Mouse (Mus musculus) forebrain, embryonic 12.5 days (tissue): Measurements from ENCODE around the gene Gper1. TPM values are rescaled to one million over a fixed set of nuclear protein-coding genes. Genes with fewer than 3 reads are reported as not detected.
"Not testable (repeated sequence)": the region's sequence is repeated elsewhere in the genome, so short reads cannot be mapped to it uniquely, and the experiment has no call there.

ENCODE experiments used
- ATAC-seq: fragments of 200-750 bp; cut with Nextera tagmentation; 2 replicates; pipeline ENCODE4 v1.8.0; 2017; ENCODE audit warnings: moderate TSS enrichment; ENCODE audit not compliant: low FRiP score
- H3K27ac ChIP-seq: fragments of 300-500 bp; sonication (generic); 2 replicates; pipeline ENCODE4 v1.5.1; 2016; ENCODE audit warnings: mild to moderate bottlenecking
- H3K27me3 ChIP-seq: fragments of 300-500 bp; sonication (generic); 2 replicates; pipeline ENCODE4 v1.6.1; 2016; ENCODE audit warnings: mild to moderate bottlenecking
- H3K36me3 ChIP-seq: fragments of 300-500 bp; sonication (generic); replicated peaks from 2 replicates; pipeline ENCODE4 v1.6.1; 2016; ENCODE audit warnings: mild to moderate bottlenecking
- H3K4me1 ChIP-seq: fragments of 300-500 bp; sonication (generic); 2 replicates; pipeline ENCODE4 v1.6.1; 2016
- H3K4me2 ChIP-seq: fragments of 300-500 bp; sonication (generic); 2 replicates; pipeline ENCODE4 v1.6.1; 2016; ENCODE audit warnings: mild to moderate bottlenecking, moderate library complexity
- H3K4me3 ChIP-seq: fragments of 300-500 bp; sonication (generic); replicated peaks from 2 replicates; pipeline ENCODE4 v1.5.1; 2016; ENCODE audit warnings: mild to moderate bottlenecking
- H3K9ac ChIP-seq: fragments of 300-500 bp; sonication (generic); 2 replicates; pipeline ENCODE4 v1.6.1; 2016; ENCODE audit warnings: mild to moderate bottlenecking
- H3K9me3 ChIP-seq: fragments of 300-500 bp; sonication (generic); 2 replicates; pipeline ENCODE4 v1.6.1; 2016
- WGBS: fragments of 180-500 bp; shearing (Covaris S2); methylation state at CpG from one replicate; pipeline ENCODE4 v1.1.7; 2016; 5-methylcytosine and 5-hydroxymethylcytosine counted together
- polyA plus RNA-seq: library from polyadenylated mRNA; unstranded; fragments of >200 nt; fragmentation: Nextera tagmentation; extraction: Ambion mirVana; gene quantifications from 2 replicates; pipeline ENCODE4 v1.2.1, GENCODE M21; 2016

Gper1 gene
- polyA plus RNA-seq, 1 experiment from 2014 or later = 4.1 TPM

DNA sequence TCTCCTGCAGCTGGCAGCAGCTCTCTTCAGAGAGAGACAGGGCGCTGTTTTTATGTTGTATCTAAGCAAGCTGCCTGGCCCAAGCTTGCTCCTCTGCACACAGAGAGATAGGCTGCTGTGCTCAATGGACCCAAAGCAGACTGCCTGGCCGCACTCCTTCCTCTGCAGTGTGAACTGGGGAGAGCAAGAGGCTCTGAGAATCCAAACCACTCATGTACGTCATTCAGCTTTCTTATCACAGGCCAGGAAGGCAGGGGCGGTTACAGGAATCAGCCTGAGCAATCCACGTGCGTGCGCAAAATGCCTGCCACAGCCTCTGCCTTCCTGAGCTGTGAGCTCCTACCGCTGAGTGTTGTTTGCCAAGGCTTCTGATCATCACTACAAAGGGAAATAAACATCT, 40.2 kb upstream of the Gper1 start:
- ATAC-seq = no peak
- Histone ChIP-seq H3K27ac (peak overlapping the region; percentile 42; the same call in 1 of the 2 replicates), H3K9ac (peak overlapping the region; percentile 12; the same call in 1 of the 2 replicates), H3K27me3 (peaks cover 7% of the 10 kb centered on the region; the same call in 1 of the 2 replicates), H3K4me1 (peaks cover 17% of the 10 kb centered on the region), H3K36me3 (no peaks in the 10 kb centered on the region; the same call in 1 of the 2 replicates), H3K4me2 (no peak overlapping the region), H3K4me3 (no peak overlapping the region), H3K9me3 (no peaks in the 10 kb centered on the region)
- WGBS = 86% methylated on average over 8 of the region's 8 CpGs

DNA sequence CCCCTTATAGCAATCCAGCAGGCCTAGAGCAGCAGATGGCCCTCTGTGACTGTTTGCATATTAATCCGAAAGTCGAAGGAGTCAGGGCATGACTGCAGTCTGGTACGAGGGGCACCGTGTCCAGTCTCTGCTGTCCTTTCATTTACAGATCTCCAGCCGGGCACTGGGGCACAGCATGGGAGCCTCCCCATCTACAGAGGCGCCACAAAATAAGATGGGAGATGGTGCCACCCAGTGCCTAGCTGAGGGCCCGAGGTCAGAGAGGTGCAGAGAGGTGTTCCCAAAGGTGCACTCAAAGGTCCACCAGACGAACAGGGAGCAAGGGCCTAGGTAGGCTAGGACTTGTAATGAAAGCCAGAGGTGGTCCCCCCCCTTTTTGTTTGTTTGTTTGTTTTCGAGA, 39.7 kb upstream of the Gper1 start:
- no peak overlapping the region for H3K27ac ChIP-seq
- no peak overlapping the region for H3K9ac ChIP-seq
- H3K4me3 ChIP-seq = no peak overlapping the region
- peaks cover 7% of the 10 kb centered on the region; the same call in 1 of the 2 replicates for H3K27me3 ChIP-seq
- no peaks in the 10 kb centered on the region; the same call in 1 of the 2 replicates for H3K36me3 ChIP-seq
- ATAC-seq = no peak
- H3K9me3 ChIP-seq = no peaks in the 10 kb centered on the region
- 91% methylated on average over 9 of the region's 9 CpGs for WGBS
- no peak overlapping the region for H3K4me2 ChIP-seq
- H3K4me1 ChIP-seq = peaks cover 17% of the 10 kb centered on the region

DNA sequence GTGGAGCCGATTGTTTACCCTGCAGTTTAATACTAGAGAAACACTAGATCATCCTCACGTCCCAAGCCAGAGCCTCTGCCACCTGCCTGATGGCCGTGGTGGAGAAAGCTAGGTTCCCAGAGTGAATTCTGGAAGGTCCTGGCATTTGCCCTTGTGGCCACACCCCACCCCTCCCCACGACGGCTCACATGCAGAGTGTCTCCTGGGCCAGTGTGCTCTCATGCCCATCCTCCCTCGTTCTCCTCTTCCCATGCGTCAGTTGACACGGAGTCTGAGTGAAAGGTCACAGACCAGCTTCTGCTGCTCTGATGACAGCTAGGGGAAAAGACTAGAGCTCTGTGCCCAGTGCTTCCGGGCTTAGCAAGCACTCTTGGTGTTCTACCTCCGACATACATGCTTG, 38.4 kb upstream of the Gper1 start:
- ATAC-seq = no peak
- Histone ChIP-seq H3K4me2 (no peak overlapping the region), H3K36me3 (no peaks in the 10 kb centered on the region; the same call in 1 of the 2 replicates), H3K27me3 (peaks cover 7% of the 10 kb centered on the region; the same call in 1 of the 2 replicates), H3K9me3 (no peaks in the 10 kb centered on the region), H3K4me1 (peaks cover 15% of the 10 kb centered on the region), H3K9ac (no peak overlapping the region), H3K27ac (no peak overlapping the region), H3K4me3 (no peak overlapping the region)
- WGBS = 86% methylated on average over 10 of the region's 10 CpGs

DNA sequence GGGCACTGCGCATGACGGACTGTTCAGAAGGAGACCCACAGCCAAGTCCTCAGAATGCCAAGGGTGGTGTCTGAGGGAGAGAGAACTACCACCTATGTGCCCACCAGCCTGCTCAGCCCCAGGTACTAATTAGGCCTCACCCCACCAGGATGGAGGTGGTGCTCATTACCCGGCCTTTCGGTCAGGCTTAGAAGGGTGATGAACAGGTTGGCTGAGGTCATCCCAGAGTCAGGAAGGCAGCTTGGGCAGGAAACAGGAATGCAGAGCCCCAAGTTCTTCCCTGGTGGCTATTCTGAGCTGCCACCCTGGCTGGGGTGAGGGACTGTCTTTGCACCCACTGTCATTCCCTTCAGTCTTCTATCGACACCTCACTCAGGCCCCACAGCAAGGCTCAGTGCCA, 36.9 kb upstream of the Gper1 start:
- Histone ChIP-seq H3K27me3 (peaks cover 7% of the 10 kb centered on the region; the same call in 1 of the 2 replicates), H3K27ac (no peak overlapping the region), H3K36me3 (no peaks in the 10 kb centered on the region; the same call in 1 of the 2 replicates), H3K9me3 (no peaks in the 10 kb centered on the region), H3K4me2 (no peak overlapping the region), H3K4me1 (peaks cover 9% of the 10 kb centered on the region), H3K4me3 (no peak overlapping the region), H3K9ac (no peak overlapping the region)
- 91% methylated on average over 5 of the region's 5 CpGs for WGBS
- no peak for ATAC-seq

DNA sequence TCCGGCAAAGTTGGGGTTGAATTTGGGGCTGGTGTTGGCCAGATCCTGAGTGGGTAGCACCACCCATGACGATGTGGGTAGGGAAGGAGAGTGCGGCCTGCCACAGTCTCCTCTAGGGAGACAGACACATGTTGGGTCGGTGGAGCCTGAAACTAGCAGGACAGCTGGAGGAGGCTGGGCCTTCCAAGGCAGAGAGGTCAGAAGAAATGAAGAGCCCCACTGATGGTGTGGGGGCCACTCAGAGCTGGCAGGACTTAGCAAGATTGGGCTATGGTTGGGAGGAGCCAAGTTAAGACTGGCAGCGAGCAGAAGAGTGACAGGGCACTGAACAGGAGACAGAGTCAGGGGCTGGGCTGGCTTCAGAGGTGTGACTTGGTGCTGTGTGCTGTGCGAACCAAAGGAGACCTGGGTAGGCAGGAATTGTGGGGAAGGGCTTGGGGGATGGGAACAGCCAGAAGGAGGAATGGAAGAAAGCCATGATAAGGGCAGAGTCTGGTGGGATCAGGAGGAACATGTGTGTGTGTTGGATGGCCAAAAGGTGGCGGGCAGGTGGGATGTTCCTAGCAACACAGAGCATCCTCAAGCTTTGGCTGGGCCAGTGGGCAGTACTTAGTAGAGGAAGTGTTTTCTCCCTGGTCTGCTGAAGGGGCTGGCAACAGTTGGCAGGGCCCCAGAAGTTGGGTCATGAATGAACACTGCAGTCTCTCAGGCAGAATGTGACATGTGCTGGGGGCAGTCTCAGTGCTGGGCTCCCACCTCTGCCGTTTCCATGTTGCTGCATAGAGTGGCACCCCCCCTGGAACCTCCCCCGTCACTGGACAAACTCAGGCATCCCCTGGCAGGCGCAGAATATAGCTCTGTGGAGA, 35.4 kb upstream of the Gper1 start:
- H3K4me3 ChIP-seq = no peak overlapping the region
- H3K9me3 ChIP-seq = no peaks in the 10 kb centered on the region
- WGBS = 84% methylated on average over 10 of the region's 10 CpGs
- no peaks in the 10 kb centered on the region for H3K27me3 ChIP-seq
- no peak overlapping the region for H3K4me2 ChIP-seq
- ATAC-seq = no peak
- H3K27ac ChIP-seq = no peak overlapping the region
- H3K36me3 ChIP-seq = no peaks in the 10 kb centered on the region; the same call in 1 of the 2 replicates
- peaks cover 7% of the 10 kb centered on the region for H3K4me1 ChIP-seq
- H3K9ac ChIP-seq = no peak overlapping the region

DNA sequence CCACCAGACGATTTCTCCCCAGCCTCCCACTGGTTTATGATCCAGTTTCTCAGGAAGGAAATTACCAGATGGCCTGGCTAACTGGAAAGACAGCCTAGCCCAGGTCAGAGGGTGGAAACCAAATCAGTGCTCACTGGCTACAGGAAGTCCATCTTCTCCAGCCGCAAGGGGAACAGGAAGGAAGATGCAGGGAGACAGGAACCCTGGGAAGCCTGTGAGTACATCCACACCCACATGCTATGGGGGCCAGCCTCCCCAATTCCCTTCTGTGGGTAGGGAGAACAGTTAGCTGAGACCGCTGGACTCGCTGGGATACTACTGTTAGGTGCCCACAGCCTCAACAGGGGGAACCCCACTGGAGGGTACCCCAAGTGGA, 34.8 kb upstream of the Gper1 start:
- Histone ChIP-seq H3K36me3 (no peaks in the 10 kb centered on the region), H3K4me1 (peaks cover 7% of the 10 kb centered on the region; the same call in 1 of the 2 replicates), H3K4me2 (no peak overlapping the region), H3K9me3 (no peaks in the 10 kb centered on the region), H3K9ac (no peak overlapping the region), H3K27me3 (no peaks in the 10 kb centered on the region), H3K4me3 (no peak overlapping the region), H3K27ac (0 out of 2 replicates have a peak overlapping the region, but pooled peaks have one; percentile 25)
- 88% methylated on average over 4 of the region's 4 CpGs for WGBS
- ATAC-seq = no peak

DNA sequence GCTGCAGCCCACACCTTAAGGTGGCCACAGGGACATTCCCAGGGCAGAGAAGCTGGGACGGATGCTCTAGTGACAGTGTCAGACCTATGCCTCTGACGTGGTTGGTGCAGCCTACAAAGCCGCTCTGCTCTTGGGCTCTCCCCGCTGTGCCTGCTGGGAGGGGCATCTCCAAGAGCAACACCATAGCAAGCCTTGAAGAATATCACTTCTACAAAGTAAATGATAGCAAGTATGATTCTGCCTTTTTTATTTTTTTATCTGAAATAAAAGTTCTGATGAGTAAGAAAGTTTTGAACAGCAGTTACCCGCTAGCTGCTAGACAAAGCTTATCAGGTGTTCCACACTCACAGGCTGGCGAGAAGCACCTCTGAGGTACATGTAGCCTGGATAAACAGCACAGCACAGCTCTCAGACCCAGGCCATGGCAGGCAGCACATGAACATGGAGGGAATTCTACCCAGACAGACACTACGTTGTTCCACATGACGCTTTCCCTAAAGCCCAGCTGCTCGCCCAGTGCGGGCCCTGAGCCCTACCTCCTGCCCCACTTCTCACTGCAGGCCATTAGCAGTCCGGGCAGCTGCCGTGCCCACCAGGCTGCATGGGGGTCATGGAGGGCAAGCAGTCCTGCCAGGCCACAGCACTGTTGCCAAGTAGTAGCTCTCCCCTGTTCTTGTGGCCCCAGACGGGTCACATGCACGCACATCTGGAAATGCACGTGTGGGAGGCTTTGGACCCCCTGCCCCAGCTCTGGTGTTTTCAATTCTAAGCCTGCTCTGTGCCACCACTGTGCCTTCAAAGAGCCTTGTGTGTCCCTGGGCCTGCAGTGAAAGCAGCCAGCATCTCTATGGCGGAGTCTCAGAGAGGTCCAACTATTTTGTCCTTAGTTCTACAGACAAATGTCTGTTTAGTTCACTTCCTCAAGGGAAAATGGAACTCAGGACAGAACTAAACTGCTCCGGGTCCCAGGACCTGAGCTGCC, 34.0 kb upstream of the Gper1 start:
- H3K4me3 ChIP-seq = no peak overlapping the region
- peak overlapping the region; percentile 50; the same call in 1 of the 2 replicates for H3K27ac ChIP-seq
- 82% methylated on average over 17 of the region's 17 CpGs for WGBS
- H3K9me3 ChIP-seq = no peaks in the 10 kb centered on the region
- H3K27me3 ChIP-seq = no peaks in the 10 kb centered on the region
- 0 out of 2 replicates have a peak overlapping the region, but pooled peaks have one; percentile 25 for H3K9ac ChIP-seq
- peaks cover 7% of the 10 kb centered on the region; the same call in 1 of the 2 replicates for H3K4me1 ChIP-seq
- no peak for ATAC-seq
- H3K4me2 ChIP-seq = no peak overlapping the region
- H3K36me3 ChIP-seq = no peaks in the 10 kb centered on the region

DNA sequence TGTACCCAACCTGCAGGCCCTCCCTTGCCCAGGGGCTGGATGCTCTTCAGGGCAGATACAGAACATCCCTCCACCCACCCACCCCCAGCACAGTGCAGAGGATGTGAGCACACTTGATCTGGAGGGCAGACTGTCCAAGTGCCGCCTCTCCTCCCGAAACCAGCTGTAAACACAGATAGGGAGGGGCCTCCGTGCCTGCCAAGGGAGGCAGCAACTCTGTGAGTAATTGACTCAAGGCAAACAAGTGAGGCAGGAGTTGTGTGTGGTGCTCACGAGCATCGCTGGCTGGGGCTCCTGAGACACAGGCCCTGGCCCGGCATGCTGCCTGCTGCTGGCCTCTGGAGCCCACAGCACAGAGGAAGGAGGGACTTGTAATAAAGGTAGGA, 33.3 kb upstream of the Gper1 start:
- H3K4me2 ChIP-seq = no peak overlapping the region
- 55% methylated on average over 6 of the region's 6 CpGs for WGBS
- no peak overlapping the region for H3K4me3 ChIP-seq
- no peak overlapping the region for H3K9ac ChIP-seq
- no peak for ATAC-seq
- peak overlapping the region; percentile 50 for H3K27ac ChIP-seq
- H3K27me3 ChIP-seq = no peaks in the 10 kb centered on the region
- H3K36me3 ChIP-seq = no peaks in the 10 kb centered on the region
- H3K4me1 ChIP-seq = peaks cover 6% of the 10 kb centered on the region; the same call in 1 of the 2 replicates
- H3K9me3 ChIP-seq = no peaks in the 10 kb centered on the region

DNA sequence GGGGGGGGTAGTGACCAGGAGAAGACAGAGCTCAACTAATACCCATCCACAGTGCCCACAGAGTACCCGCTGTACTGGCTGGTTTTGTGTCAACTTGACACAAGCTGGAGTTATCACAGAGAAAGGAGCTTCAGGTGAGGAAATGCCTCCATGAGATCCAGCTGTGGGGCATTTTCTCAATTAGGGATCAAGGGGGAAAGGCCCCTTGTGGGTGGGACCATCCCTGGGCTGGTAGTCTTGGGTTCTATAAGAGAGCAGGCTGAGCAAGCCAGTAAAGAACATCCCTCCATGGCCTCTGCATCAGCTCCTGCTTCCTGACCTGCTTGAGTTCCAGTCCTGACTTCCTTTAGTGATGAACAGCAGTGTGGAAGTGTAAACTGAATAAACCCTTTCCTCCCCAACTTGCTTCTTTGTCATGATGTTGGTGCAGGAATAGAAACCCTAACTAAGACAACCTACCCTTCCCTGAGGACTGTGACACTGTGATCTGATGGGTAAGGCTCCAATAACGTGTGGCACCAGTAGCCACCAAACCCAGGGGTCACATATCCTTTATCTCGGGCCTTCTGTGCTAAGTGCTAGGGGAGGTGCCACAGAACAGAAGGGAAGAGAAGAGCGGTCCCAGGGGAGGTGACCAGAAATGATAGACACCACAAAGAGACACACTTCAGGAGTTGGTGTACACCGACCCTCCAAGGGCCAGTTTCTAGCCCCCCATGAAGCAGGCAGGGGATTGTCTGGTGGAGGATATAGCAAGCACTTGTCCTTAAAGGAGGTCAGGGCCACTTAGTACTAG, 32.4 kb upstream of the Gper1 start:
- H3K27me3 ChIP-seq, H3K36me3 ChIP-seq, ATAC-seq, H3K9me3 ChIP-seq, H3K4me2 ChIP-seq, H3K4me1 ChIP-seq, H3K9ac ChIP-seq, H3K27ac ChIP-seq, H3K4me3 ChIP-seq: not testable (repeated sequence)
- WGBS = 86% methylated on average over 5 of the region's 5 CpGs

DNA sequence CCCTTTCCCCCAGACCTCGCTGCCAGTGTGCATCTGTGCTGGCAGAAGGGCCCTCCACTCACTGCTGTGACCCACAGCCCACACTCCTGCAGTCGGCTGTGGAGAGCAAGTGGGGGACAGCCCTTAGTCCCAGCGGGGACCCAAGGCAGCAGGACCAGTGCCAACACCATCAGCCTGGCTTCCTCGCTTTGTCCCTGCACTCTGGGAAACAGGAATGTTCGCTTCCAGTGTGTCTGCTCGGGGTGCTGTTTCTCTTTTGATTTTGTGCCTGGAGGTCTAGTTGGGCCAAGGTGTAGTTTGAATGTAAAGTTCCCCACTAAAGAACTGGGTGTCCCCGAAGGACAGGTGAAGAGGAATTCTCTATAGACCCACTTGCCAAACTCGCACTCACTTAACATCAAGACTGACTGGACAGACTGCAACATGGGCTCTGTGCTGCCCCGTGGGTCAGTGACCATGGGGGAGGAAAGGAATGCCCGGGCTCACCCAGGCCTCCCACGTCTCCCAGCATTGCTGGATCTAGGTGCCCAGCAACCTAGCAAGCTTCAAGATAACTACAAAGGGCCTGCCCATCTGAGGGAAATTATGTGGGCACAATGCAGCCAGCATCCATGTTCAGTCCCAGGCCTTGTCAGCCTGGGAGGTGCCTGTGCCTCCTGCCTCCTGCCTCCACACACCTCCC, 31.5 kb upstream of the Gper1 start:
- no peak overlapping the region for H3K4me2 ChIP-seq
- H3K9ac ChIP-seq = no peak overlapping the region
- no peak for ATAC-seq
- H3K27ac ChIP-seq = no peak overlapping the region
- no peak overlapping the region for H3K4me3 ChIP-seq
- H3K27me3 ChIP-seq = no peaks in the 10 kb centered on the region
- no peaks in the 10 kb centered on the region for H3K36me3 ChIP-seq
- peaks cover 3% of the 10 kb centered on the region; the same call in 1 of the 2 replicates for H3K4me1 ChIP-seq
- 80% methylated on average over 11 of the region's 11 CpGs for WGBS
- H3K9me3 ChIP-seq = no peaks in the 10 kb centered on the region
